Mouse (Mus musculus) c-Kit-positive CD71-positive TER-119-positive erythroid progenitor cells, embryonic 14.5 days (primary cell): Measurements from ENCODE around the gene Fyn.
A peak's percentile ranks its signal among the peaks of the same experiment; 100 is the strongest.

Experiments used
- DNase-seq: peaks from one replicate; pipeline ENCODE4 v3.0.0-alpha.2; 2013; ENCODE audit warnings: low spot score

Fyn gene

DNA sequence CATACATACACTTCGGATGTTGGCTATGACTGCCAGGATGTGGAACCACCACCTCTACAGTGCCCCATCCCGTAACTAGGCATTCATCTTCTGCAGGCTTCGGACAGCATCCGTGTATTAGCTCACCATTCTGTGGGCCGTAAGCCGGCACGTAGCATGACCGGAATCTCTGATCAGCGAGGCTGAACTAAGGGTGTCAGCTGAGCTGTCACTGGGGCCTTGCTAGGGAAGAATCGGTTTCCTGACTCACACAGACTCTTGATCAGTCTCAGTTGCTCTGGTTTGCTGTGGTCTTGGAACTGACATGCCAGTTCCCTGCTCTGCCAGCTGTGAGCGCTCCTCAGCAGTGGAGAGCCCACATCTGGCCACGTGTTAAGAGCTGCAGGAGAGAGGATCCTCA lies 137.7 kb downstream of the Fyn start:
- no peak for DNase-seq

DNA sequence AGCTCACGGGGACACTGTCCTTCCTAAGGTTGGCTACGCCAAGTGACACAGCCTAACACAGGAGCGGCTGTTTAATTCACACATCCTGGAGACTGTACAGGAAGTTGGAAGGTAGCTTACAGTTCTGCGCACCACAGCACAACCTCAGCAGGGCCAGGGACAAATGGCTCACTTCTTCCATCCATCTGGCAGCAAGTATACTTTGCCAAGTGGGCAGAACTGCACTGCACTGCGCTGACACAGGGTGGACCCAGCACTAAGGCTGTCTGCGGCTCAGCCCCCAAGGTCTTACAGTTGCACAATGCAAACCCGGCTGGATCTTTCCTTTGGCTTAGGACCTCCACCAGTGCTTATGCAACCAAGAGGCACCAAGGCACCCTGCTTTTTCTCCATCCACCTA lies 138.2 kb downstream of the Fyn start:
- DNase-seq, result no peak

DNA sequence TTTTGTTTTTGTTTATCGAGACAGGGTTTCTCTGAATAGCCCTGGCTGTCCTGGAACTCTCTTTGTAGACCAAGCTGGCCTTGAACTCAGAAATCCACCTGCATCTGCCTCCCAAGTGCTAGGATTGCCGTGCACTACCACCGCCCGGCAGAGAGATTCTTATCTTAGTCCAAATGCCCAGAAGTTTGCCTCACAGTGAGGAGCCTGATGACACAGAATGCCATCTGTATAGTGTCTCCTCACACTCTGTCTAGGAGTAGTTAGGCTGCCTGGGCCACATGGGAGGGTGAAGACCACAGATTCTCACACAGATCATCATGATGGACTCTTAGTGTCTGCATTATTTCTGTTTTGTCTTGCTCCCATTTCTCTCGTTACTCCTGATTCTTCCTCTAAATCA lies 140.1 kb downstream of the Fyn start:
- no peak for DNase-seq

DNA sequence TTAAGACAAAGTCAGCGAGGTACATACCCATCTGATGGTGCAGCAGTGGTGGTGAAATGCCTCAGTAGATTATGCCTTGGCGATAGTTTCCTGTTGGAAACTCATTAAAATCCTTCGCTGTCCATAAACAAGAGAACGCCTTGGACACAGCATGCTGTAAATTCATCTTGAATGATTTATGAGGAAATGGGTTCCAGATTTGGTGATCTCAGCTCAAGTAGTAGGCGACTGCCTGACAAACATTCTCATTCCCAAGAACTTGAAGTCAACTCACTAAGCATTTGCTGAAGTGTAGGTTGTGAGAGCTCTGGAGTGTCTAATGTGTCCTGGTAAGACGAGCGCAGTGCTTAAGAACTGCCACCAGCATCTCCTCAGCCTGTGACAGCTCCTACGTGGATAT lies 141.3 kb downstream of the Fyn start:
- no peak for DNase-seq

DNA sequence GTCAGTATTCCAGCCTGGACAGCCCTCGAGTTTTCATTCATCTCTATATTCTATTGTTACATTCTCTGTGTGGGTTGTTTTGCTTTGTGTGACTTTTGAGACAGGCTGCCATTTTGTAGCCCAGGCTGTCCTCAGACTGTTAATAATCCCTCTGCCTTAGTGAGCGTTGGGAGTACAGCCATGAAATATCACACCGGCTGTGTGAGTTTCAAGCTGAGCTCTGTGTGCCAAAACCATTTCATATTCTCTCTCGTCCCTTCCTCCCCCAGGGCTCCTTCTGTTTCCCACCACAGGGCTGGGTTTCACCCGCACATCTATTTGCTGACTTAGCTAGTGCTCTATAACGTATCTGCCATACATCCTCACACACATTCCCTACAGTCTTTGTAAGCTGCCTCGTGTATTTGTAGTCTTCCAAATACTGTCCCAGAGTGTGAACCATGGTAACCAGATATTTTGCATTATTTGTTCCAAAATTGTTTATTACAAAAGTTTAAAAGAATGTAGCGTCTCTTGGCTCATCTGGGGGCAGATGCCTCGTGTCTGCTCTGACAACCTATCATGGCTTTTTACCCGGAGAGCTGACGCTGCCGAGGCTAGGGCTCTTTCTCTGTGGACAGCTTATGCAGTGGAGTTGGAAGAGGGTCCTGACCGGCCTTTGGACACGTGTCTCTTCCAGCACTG lies 144.1 kb downstream of the Fyn start:
- no peak for DNase-seq

DNA sequence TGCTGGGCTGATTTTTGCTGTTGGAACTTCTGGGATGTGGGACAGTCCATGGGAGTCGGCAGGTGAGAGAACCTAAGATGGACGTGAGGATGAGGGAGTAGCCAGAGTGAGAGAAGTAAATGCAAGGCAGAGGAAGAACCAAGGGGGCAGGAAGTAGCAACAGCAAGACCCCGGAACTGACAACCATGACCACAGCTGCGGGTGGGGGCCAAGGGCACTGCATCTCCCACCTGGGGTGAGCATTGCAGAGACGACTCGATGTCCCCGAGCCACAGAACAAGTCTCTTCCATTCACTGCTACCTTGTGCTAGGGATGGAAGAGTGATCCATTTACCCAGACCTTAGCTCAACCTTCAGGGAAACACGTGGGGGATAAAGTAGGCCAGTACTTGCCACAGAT lies 146.3 kb downstream of the Fyn start:
- no peak for DNase-seq

DNA sequence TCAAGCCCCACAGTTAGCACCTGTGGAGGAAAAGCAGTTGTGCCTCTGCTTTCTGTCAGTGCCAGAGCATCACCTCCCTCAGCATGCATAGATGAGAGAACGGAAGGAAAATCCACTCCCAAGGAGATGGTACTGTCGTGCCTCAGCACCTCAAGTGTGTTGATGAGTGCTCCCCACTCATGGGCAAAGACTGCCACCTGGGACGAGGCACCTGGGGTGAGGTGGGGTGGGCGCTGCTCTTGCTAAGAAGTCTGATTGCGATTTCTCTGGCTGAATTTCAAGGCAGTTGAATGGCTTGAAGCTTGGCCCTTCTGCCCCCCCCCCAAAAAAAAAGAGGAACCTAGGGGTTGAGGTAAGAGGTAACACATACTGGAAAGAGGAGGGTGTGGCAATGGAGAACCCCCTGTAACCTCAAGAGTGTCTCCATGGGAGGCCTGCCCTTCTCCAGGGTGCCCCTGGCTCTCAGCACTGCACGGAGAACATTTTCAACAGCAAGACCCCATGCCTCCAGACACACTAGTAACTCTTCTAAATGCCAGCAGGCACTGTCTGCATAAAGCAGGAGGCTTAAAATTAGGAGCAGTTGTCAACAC lies 148.0 kb downstream of the Fyn start:
- no peak for DNase-seq

DNA sequence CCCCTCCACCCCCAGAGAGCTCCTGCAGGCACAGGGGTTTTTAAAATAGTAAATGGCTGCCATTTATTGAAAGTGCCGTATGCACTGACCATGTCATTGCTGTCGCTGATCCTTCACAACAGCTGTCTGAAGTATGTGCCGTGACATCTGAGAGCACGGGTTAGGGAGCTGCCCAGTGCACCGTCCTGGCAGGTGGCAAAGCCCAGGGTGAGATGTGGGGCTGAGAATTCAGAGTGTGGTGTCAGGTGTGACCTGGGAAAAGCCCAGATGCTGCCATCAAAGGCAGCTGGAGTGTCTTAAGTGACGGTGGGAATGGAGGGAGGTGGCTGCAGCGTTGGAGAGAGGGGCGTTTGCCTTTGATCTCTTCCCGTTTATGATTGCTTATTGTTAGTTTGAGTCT lies 148.7 kb downstream of the Fyn start:
- DNase-seq, result no peak

DNA sequence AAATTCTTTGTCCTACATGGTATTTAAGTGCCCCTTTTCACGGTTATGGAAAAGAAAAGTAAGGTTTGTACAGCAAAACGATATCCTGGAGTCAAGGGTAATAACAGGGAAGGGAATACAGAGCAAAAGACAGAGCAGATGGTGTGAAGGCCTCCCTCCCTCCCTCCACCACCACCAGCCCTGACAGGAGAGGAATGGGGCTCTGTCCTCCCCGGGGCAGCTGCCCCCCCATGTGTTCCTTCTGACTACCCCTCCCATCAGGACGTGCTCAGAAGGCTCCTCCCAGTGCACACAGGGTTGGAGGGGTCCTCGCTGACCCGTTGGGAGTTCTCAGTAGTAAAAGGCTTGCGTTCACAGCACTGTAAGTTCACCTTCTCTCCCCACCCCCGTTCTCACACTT lies 149.6 kb downstream of the Fyn start:
- no peak for DNase-seq

DNA sequence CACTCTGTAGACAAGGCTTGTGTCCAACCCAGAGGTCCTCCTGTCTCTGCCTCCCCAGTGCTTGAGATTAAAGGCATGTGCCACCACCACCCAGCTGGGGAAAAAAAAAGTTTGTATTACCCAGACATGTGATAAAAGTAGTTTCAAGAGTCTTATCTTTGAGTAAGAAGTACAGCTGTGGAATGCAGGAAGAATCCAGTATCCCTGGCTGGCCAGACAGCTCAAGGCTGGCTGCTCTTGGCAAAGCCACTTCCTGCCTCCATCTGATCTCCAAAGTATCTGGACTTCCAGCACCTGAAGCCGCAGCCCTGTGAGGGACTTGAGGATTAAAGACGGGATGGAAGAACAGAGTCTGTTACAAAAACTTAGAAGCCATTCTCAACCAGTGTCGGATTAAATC lies 150.2 kb downstream of the Fyn start:
- no peak for DNase-seq

DNA sequence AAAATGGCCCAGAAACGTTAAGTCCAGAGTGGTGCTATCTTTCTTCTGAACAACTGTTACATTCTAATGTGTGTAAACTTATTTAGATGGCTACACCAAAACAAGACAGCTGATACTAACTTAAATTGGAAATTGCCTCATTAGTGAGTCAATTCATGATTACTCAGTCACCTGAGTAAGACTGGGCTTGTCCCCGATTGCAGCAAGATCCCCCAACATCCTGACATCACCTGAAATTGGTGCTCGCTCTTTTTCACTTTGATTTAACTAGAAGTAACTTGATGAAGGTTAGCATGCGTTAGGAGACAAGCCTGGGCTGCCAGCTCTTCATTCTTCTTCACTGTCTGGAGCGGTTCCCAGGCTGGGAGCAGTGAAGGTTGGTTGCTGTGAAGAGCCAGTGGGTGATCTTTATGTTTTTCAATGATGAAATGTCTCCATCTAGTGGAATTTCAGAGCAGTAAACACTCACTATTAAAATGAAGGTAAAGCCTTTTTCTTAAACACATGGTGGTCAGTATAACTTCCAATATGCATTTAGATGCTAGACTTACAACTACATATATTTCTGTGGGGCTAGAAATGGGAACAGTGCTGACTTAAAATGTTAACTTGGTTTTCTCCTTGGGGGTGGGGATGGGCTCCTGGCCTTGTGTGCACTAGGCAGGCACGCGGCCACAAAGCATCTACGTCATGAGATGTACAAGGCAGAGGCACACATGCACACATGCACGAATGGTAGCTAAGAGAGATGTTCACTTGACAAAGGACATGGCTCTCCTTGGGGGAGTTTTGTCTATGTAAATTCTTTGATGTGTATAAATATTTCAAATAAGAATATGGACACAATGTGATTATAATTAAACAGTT lies 151.7 kb downstream of the Fyn start:
- DNase-seq, result peak; percentile 22

DNA sequence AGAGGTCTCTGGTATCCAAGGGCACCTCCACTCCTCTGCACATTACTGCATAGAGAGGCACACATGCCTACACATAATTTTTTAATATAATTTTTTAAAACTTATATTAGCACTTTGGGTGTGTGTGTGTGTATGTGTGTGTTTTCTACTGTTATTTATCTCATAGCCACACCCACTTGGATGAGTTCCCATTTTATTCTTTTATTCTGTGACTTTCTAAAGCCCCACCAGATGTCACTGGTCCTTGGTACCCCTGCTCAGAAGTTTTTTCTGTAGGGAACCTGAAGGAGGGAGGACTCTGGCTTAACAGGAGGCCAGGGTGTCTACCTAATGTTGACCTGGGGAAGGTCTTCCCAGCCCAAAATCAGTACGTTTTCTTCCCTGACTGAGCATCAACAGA lies 152.7 kb downstream of the Fyn start:
- DNase-seq, result no peak

DNA sequence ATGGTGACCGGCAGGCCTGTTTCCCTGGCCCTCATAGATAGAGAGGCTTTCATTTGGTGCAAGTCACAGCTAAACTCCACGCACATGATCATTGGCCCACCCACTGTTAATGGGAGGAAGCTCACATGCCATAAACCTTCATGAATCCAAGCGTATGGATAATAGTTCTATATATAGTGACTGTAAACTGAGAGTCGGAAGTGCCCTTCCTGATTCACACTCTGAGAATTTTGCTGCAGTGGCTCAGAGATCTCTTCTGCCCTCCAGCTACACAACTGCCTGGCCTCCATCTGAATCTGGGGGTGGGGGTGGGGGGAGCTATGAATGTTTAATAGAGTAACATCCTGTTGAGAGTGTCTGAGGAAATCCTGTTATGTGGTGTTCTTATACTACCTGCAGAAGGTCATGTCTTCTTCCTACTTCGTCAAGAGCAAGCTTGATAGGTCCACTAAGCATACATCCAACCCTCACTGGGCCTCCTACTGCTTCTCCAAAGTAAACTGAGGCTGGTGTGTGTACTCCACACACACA lies 153.3 kb downstream of the Fyn start:
- no peak for DNase-seq

DNA sequence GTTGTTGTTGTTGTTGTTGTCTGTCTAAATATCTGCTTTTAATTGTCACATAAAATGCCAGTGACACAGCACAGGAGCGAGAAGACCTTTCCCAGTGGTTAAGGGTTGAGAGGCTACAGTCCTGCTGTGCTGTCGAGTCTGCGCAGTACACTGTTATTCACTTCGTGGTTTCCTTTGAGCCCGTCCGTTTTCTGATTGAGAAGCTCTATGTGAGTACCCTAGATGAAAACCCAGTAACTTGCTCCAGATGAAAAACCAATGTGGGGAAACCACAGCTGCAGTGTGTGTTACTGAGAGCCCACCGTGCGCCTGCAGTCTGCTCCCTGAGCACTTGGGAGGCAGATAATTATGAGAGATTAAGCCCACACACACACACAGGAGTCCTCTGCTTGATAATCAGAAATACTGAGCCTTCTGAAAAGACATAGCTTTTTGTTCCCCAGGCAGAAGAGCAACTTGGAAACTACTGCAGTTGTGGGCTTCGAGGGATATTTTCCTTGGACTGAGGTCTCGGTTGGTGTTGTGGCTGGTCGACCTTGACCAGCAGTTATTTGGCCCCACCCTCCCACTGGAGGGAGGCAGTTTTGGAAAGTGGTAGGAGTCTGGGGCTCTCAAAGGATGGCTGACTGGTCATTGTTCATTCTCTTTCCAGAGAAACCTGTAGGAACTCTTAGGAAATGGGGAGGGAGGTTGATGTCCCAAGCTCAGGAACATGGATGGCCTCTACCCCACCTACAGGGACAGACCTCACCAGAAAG lies 154.4 kb downstream of the Fyn start:
- DNase-seq, result no peak

DNA sequence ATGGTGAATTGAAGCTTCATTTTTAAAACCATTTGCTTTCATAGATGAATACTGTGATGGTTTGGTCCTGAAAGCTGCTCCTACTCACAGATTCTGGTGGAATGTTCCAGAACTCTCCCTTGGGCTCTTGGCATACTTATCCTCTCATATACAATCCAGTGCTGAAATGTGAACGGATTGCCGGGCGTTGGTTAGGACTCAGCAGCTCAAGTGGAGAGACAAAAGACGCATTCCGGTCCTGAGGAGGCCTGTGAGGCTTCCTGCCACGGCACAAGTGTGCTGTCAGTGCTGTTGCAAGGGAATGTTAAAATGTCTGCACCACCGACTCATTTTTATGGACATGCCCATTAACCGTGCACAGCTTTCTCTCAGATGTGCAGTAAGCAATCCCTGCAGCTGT lies 155.7 kb downstream of the Fyn start:
- DNase-seq, result no peak

DNA sequence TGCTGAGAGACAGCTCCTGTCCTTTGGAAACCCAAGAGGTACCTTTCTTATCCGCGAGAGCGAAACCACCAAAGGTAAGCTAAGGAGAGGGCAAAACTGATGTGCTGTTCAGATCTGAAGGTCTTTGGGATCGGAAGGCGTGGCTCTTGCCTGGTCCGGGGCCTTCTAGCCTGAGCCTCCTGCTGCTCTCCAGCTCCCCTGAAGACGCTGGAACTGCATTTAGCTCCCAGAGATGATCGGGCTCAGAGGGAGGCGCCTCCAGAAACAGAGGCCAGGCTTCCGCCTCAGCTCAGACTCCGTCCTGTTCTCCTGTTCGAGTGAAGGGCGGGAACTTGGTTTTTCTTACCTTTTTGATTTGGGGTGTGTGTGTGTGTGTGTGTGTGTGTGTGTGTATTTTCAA lies 156.8 kb downstream of the Fyn start:
- no peak for DNase-seq

DNA sequence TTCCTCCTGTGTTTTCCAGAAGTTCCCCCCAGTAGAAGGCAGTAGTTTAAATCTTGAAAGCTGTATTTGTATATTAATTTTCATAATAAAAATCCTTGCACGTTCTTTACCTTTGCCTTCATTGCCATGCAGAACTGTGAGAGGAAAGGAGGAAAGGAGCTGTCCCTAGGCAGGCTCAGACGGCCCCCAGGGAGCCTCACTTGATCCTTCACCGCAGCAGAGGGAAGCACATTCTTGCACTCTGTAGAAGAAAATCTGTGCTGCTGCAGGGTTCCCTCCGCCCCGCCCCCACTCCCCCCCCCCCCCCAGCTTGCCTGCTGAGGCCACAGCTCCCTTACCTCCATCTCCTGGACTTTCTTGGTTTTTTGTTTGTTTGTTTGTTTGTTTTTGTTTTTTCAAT lies 158.5 kb downstream of the Fyn start:
- DNase-seq, result no peak

DNA sequence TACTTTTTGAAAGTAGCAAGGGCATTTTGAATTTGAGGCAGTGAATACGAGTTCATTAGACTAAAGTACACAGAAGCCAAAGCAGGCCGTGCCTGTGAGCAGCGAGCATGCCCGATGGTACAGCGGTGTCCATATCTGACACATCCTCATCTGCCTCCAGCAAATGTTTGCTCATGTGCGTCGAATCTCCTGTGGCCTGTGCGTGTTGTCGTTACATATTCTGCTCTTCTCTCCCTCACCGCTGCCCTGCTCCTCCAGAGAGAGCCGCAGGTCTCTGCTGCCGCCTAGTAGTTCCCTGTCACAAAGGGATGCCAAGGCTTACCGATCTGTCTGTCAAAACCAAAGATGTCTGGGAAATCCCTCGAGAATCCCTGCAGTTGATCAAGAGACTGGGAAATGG lies 160.5 kb downstream of the Fyn start:
- DNase-seq, result no peak

DNA sequence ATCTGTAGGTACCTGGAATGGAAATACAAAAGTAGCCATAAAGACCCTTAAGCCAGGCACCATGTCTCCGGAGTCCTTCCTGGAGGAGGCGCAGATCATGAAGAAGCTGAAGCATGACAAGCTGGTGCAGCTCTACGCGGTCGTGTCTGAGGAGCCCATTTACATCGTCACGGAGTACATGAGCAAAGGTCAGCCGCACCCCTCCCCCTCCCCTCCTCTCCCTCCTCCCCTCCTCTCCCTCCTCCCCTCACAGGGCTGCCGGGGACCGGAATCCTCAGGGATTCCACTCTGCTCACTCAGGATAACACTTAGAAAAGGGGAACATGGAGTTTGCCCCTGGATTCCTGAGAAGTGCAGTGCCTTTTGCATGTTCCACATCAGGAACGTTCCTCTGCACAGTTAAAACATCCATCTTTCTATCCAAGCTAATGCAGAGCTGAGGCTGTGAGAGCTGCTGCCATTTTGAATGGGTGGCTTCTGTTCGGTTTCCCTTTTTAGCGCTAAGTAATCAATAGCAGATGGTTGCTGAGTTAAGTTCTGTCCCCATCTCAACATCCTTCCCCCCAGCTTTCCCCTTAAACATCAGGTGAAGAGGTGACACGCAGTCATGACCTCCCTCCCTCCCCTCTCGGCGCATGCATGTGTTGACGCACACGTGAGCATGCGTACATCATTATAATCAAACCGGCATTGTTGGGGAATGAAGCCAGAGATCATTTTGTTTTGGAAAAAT lies 163.5 kb downstream of the Fyn start:
- no peak for DNase-seq

DNA sequence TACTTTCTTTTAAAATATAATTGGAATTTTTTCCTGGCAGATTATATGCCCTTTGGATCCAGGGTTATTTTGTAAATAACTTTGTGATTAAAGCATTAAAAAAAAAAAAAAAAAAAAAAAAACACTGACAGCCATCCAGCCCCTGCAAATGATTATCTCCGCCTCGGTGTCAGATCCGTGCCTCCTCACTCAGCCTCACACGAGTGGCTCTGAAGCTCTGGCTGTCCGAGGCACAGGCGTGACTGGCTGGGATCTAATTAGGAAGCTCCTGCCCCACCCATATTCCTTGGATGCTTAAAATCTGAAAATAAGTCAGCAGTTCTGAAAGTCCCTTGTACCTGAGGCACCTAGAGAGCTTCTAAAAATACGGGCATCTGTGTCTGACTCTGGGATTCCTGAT lies 164.2 kb downstream of the Fyn start:
- no peak for DNase-seq

DNA sequence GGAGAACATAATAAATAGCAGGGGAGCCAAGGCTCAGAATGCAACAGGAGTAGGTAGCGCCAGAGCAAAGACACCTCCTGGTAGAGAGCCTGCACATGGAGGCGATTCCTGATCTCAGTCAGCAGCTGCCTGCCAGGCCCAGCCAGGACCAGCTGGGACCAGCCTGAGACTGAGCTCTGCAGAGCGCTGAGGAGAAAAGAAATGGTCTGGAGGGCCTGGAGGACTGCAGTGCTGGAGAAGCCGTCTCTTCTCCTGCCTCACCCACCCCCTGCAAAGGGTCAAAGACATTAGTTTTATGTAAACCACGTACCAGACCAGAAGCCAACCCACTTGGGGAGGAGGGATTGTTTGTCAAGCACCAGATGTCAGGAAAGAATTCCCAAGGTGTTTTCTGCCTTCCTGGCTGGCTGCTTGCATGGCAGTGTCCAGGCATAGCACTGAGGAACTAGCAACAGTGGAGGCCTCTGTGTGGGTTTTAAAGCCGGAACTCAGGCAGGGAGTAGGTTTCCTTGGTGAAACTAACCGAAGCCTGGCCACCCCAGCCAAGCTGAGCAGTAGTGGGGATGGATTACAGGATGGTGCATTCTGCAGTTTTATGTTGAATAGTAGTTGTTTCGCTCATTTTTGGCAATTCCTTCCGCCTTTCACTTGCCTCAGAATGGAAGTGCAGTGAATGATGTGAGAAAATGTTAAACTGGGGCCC lies 165.8 kb downstream of the Fyn start:
- DNase-seq, result no peak
